Mouse (Mus musculus) myocyte (in vitro differentiated cells): ENCODE measurements around the gene Pgap3. TPM values are rescaled to one million over a fixed set of nuclear protein-coding genes. Genes with fewer than 3 reads are reported as not detected.

Source experiments
- H3K27me3 ChIP-seq: one replicate; pipeline ENCODE4 v1.6.1; 2011; ENCODE audit not compliant: control insufficient read depth, insufficient read depth, insufficient read length
- H3K36me3 ChIP-seq: one replicate; pipeline ENCODE4 v1.6.1; 2011; ENCODE audit not compliant: control insufficient read depth, insufficient read depth
- H3K4me2 ChIP-seq: one replicate; pipeline ENCODE4 v1.6.1; 2011; ENCODE audit warnings: low read depth, control low read depth
- H3K4me3 ChIP-seq: one replicate; pipeline ENCODE4 v1.5.1; 2011; ENCODE audit warnings: mild to moderate bottlenecking, control low read depth, moderate library complexity
- H3K79me2 ChIP-seq: one replicate; pipeline ENCODE4 v1.6.1; 2011; ENCODE audit not compliant: control insufficient read depth, insufficient read depth
- H3ac ChIP-seq: one replicate; pipeline ENCODE4 v1.6.1; 2011; ENCODE audit not compliant: control insufficient read depth, insufficient read length
- CEBPB ChIP-seq: IDR thresholded peaks from 2 replicates; pipeline ENCODE4 v1.6.1; 2011; ENCODE audit warnings: mild to moderate bottlenecking, moderate library complexity; ENCODE audit not compliant: poor library complexity, insufficient read depth, severe bottlenecking
- E2F4 ChIP-seq: IDR thresholded peaks from one replicate; pipeline ENCODE4 v1.6.1; 2011; ENCODE audit warnings: mild to moderate bottlenecking, control low read depth, moderate library complexity; ENCODE audit not compliant: insufficient read depth
- MAX ChIP-seq: IDR thresholded peaks from one replicate; pipeline ENCODE4 v1.6.1; 2011; ENCODE audit warnings: low read depth, mild to moderate bottlenecking, control low read depth
- MYOD1 ChIP-seq, 3 experiments: IDR thresholded peaks; one replicate each; pipeline ENCODE4 v1.6.1; 2011; ENCODE audit warnings: control low read depth in 2 of 3, low read depth in 2 of 3, mild to moderate bottlenecking in 2 of 3, moderate library complexity in 1 of 3; ENCODE audit not compliant: insufficient read length in 2 of 3, control insufficient read depth in 1 of 3
- MYOG ChIP-seq, 3 experiments: IDR thresholded peaks; one replicate each; pipeline ENCODE4 v1.6.1; 2011; ENCODE audit warnings: control low read depth in 2 of 3, low read depth in 2 of 3, mild to moderate bottlenecking in 2 of 3; ENCODE audit not compliant: insufficient read length in 2 of 3, control insufficient read depth in 1 of 3, insufficient read depth in 1 of 3
- POLR2A ChIP-seq: IDR thresholded peaks from one replicate; pipeline ENCODE4 v1.6.1; 2011; ENCODE audit warnings: low read depth, mild to moderate bottlenecking, control low read depth, moderate library complexity; ENCODE audit not compliant: insufficient read length
- POLR2AphosphoS2 ChIP-seq: IDR thresholded peaks from one replicate; pipeline ENCODE4 v1.6.1; 2011; ENCODE audit warnings: low read depth, control low read depth; ENCODE audit not compliant: insufficient read length
- REST ChIP-seq: IDR thresholded peaks from one replicate; pipeline ENCODE4 v1.6.1; 2011; ENCODE audit warnings: mild to moderate bottlenecking, control low read depth, moderate library complexity; ENCODE audit not compliant: insufficient read depth, insufficient read length
- SRF ChIP-seq: IDR thresholded peaks from one replicate; pipeline ENCODE4 v1.6.1; 2011; ENCODE audit warnings: low read depth; ENCODE audit not compliant: control insufficient read depth, insufficient read length
- TCF12 ChIP-seq: IDR thresholded peaks from one replicate; pipeline ENCODE4 v1.6.1; 2011; ENCODE audit warnings: mild to moderate bottlenecking, control low read depth; ENCODE audit not compliant: poor library complexity, insufficient read depth, severe bottlenecking
- TCF3 ChIP-seq: IDR thresholded peaks from one replicate; pipeline ENCODE4 v1.6.1; 2011; ENCODE audit warnings: low read depth, control low read depth; ENCODE audit not compliant: insufficient read length
- USF1 ChIP-seq: IDR thresholded peaks from one replicate; pipeline ENCODE4 v1.6.1; 2011; ENCODE audit warnings: low read depth, mild to moderate bottlenecking, control low read depth, moderate library complexity
- polyA plus RNA-seq: library from polyadenylated mRNA; unstranded; fragments of >200 nt; fragmentation: generic; extraction: Trizol; gene quantifications from one replicate; pipeline ENCODE4 v1.2.1, GENCODE M21; 2012; ENCODE audit warnings: missing spikeins

The Pgap3 gene
- polyA plus RNA-seq, 1 experiment = 8.7 TPM

DNA sequence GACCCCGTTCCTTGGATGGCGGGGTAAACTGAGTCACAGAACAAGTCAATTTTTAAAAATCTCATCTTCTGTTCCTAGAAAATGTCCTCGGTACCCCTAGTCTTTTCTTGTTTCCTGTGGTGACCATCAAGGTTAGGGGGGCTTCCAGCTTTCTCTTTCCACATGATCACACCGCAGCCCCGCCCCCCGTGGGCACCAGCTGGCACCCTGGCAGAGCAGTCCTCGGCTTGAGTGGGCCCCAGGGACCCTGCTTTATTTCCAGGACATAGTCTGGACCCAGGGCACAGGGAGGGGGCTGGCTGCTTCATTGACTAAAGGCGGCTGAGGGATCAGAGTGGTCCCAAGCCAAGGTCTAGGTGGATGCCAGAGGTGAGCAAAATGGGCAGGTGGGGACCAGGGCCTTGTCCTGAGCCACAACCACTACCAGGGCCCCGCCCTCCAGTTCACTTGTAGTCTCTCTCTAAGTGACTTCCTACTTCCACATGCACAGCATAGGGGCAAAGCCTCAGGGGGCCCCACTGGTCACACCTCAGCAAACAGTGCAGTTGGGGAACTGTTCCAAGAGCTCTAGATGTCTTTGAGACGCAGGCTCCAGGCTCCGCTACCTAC lies 60.5 kb downstream of the Pgap3 start:
- Histone ChIP-seq H3K27me3 (peaks cover 44% of the 10 kb centered on the region), H3K4me3 (peak overlapping the region; percentile 6)
- TF ChIP-seq CEBPB (no peak), USF1 (no peak)

DNA sequence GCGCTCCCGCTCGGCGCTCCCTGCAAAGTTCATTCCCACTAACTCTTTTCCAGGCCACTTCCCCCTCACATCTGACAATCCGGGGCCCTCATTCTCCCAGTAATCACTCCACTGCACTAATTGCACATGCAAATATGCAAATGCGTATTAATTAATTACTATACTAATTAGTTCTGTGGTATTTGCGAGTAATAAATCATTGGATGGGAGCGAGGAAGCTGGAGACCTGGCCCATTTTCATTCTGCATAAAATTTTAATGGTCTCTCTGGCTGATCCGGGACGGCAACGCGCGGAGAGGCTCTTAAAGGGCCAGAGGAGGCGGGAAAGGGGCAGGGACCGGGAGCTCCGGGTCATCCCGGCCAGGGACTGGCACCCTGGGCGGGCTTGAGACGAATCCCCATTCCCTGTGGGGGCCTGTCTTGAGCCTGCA lies 61.2 kb downstream of the Pgap3 start:
- Histone ChIP-seq H3K79me2 (no peaks in the 10 kb centered on the region), H3ac (peak overlapping the region; percentile 18), H3K36me3 (no peaks in the 10 kb centered on the region), H3K4me2 (peak overlapping the region; percentile 99), H3K4me3 (peak overlapping the region; percentile 6), H3K27me3 (peaks cover 51% of the 10 kb centered on the region)
- TF ChIP-seq MAX = no peak
- TF ChIP-seq MYOG (IDR thresholded peaks at IDR 0.05; ENCODE audit: control insufficient read depth in 1 of 3, insufficient read depth in 1 of 3, insufficient read length in 2 of 3, low read depth in 2 of 3) = no peak
- no peak for TF ChIP-seq E2F4
- TF ChIP-seq REST = no peak
- TF ChIP-seq CEBPB = no peak
- TF ChIP-seq MYOD1 (IDR thresholded peaks at IDR 0.05; ENCODE audit: control insufficient read depth in 1 of 3, insufficient read length in 2 of 3, low read depth in 2 of 3) = no peak
- TF ChIP-seq USF1 = no peak
- TF ChIP-seq TCF12 = no peak
- no peak for TF ChIP-seq POLR2AphosphoS2
- TF ChIP-seq POLR2A = no peak
- TF ChIP-seq SRF = no peak
- TF ChIP-seq TCF3 = no peak

More for the DNA sequence above, 60.5 kb downstream of the Pgap3 start:
- Histone ChIP-seq H3K4me2 (peak overlapping the region; percentile 99), H3ac (no peak overlapping the region), H3K36me3 (no peaks in the 10 kb centered on the region), H3K79me2 (no peaks in the 10 kb centered on the region)

Other genes starting within 250 kb of the Pgap3 start
- gene Med1, start 207.2 kb downstream of the Pgap3 start, polyA plus RNA-seq = 15.9 TPM
- 7.3 TPM for gene Cdk12, start 197.4 kb downstream of the Pgap3 start, polyA plus RNA-seq
- not detected for gene Neurod2, start 70.8 kb downstream of the Pgap3 start, polyA plus RNA-seq
- not detected for gene Ppp1r1b, start 52.1 kb downstream of the Pgap3 start, polyA plus RNA-seq
- gene Stard3, start 42.1 kb downstream of the Pgap3 start, polyA plus RNA-seq = 25.8 TPM
- 131 TPM for gene Tcap, start 16.7 kb downstream of the Pgap3 start, polyA plus RNA-seq
- 2.2 TPM for gene Pnmt, start 14.0 kb downstream of the Pgap3 start, polyA plus RNA-seq
- gene Erbb2, start 12.0 kb upstream of the Pgap3 start, polyA plus RNA-seq = 33.5 TPM
- 112 TPM for gene Mien1, start 38.5 kb upstream of the Pgap3 start, polyA plus RNA-seq
- gene Grb7, start 45.9 kb upstream of the Pgap3 start, polyA plus RNA-seq = not detected
- not detected for gene Ikzf3, start 145.5 kb upstream of the Pgap3 start, polyA plus RNA-seq
- not detected for gene Zpbp2, start 150.6 kb upstream of the Pgap3 start, polyA plus RNA-seq
- 43.5 TPM for gene Ormdl3, start 186.9 kb upstream of the Pgap3 start, polyA plus RNA-seq
- not detected for gene Lrrc3c, start 197.8 kb upstream of the Pgap3 start, polyA plus RNA-seq
- 0.44 TPM for gene Gm12355, start 225.2 kb upstream of the Pgap3 start, polyA plus RNA-seq
- not detected for gene Gsdma3, start 225.9 kb upstream of the Pgap3 start, polyA plus RNA-seq
- not detected for gene Gsdma2, start 246.3 kb upstream of the Pgap3 start, polyA plus RNA-seq